Mouse (Mus musculus): Measurements from ENCODE around the gene Cd96.

Cd96 gene

GRCm38 (mm10) chr16:46036261-46036660 is 83.8 kb downstream of the Cd96 start:
- no peak for DNase-seq (ENCODE audit: low spot score)

DNA sequence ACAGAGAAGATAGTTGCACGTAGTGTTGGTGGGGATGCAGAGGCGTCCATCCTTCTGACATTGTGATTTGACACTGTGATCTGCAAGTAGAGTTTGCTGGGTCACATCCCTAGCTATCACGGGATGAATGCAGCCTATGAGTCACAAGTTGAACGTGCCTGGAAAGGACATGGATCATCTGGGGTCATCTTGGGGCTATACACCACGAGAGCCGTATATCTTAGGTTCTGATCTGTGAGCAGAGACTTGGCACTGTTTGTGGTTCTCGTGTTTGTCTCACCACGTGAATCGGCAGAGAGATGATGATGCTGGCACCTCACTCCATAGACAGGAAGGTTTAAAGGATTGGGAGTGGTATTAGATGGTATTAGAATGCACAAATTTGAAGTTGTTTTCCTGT is 86.2 kb downstream of the Cd96 start:
- DNase-seq (ENCODE audit: low spot score), result no peak

DNA sequence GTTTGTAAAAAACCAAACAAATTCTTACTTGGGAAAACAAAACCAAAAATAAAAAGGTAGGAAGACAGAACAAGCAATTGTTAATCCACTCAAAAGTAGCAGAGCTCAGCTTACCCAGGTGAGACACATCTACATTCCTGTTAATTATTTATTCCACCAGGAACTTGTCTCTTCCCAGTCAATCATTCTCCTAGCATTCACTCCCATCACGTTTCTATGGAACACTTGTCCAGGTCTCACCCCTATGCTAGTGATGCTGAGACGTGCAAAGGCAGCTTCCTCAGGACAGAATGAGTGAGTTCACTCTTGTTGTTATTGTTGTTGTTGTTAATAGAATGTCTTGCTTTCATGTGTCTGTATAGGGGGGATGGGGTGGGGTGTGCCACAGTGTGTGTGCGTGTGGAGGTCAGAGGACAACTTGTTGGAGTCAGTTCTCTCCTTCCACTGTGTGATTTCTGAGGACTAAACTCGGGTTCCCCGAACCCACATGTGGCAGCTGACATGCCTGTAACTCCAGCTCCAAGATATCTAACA is 97.0 kb downstream of the Cd96 start:
- no peak for DNase-seq (ENCODE audit: low spot score)

GRCm38 (mm10) chr16:46022189-46022928 is 97.7 kb downstream of the Cd96 start:
- DNase-seq (ENCODE audit: low spot score), result no peak

DNA sequence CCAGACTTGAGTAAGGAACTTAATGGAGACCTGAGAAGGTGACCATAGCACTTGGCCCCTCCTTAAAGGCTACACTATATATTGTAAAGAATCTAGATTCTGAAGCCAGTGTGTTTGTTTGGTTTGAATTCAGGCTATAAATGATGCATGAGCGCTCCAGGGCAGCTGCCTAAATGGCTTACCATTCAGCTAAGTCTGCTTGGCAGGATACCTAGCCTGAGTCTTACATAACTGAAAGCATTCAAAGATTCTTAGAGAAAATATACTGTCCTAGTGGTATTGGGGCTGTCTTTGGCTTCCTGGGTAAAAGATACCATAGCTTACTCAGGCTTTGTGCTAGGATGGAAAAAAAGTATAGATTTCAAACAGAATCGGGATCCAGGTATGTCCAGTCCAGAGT is 98.7 kb downstream of the Cd96 start:
- DNase-seq (ENCODE audit: low spot score), result no peak

DNA sequence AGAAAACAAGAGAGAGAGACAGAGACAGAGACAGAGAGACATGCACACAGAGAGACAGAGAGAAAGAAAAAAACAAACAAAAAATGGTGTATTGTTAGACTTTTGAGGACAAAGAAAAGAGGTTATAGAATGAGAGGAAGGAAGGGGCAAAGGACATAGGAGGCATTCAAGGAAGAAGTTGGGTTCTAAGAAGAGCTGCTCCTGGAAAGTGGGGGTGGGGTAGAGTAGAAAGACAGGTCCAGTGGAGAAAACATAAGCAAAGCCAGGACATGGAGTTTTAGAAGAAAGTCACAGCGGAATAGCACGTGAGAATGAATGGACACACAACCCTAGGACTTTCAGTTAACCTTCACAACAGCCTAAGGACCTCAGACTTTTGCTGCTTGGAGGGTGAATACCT is 99.7 kb downstream of the Cd96 start:
- no peak for DNase-seq (ENCODE audit: low spot score)

GRCm38 (mm10) chr16:46019799-46020198 is 100.3 kb downstream of the Cd96 start:
- no peak for DNase-seq (ENCODE audit: low spot score)

DNA sequence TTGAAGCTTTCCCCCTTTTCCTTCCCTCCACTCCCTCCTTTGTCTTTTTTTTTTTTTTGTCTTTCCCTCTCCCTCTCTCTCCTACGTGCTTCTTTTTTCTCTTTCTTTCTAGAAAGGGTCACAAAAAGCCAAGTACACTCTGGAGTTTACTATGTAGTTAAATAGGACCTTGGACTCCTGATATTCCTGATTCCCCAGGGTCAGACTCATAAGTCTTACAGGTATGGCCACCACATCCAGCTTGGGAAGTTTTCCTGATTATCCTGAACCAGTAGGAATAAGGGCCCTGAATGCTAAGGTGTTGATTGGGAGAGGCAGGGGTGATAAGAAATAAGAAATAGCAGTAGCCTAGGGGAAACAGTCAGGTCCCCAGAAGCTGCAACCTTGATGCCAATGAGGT is 100.7 kb downstream of the Cd96 start:
- no peak for DNase-seq (ENCODE audit: low spot score)

DNA sequence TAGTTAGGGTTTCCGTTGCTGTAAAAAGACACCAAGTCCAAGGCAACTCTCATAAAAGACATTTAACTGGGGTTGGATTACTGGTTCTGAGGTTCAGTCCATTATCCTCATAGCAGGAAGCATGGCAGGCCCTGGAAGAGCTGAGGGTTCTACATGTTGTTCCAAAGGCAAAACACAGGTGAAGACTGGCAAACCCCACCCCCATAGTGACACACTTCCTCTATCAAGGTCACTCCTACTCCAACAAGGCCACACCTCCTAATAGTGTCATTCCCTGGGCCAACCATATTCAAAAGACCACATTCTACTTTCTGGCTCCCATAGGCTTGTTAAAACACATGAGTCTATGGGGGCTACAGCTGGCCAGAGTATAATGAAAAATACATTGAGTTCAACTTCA is 108.4 kb downstream of the Cd96 start:
- no peak for DNase-seq (ENCODE audit: low spot score)

DNA sequence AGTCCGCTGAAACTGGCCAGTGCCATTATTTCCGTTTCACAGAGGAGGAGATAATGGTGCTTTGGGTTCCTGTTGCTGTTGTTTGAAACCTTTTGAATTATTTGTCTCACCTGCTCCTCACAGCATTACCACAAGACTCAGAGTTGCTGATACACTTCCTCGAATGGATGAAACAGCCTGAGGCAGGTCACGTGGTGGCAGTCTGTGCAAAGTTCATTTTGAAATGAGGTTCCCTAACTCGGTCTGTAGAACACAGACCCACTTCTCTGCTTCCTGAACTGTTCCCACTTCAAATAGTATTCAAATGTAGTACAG is 109.2 kb downstream of the Cd96 start:
- DNase-seq (ENCODE audit: low spot score), result no peak

DNA sequence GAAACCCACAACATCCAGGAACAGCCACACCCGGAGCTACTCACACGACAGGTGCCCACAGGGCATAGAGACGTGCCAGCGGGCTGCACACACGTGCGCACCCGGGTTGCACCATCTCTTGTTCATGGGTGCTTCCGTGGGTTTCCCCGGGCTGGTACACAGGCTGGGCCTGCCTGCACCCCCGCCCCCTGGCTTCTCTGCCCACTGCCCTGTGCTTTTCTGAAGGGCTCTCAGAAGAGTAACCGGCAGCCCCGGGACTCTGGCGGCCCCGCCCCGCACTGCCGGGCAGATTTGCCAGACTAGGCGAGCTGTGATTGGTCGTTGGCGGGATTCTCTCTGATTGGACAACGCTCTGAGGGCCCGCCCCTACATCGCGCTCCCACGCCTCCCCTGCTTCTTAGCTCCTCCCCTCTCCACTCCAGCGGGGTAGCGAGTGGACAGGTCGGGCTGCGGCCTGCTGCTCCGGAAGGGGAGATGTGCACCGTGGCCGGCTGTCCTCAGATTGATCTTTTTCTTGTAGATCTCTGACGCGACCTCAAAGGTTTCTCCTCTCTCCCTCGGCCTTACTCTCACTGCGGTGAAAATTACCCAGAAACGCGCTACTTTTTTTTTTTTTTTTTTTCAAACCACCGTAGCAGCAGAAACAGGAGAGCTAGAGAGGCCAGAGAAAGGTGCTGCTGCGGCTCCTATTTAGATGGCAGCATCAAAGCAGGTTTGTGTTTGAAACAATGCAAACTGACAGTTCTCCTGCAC is 109.7 kb downstream of the Cd96 start, which contains the start of gene Plcxd2:
Gene Plcxd2, minus strand, starts transcription at position 66 of the 753 bp plus-strand sequence.
- DNase-seq (ENCODE audit: low spot score), result peak; percentile 75

DNA sequence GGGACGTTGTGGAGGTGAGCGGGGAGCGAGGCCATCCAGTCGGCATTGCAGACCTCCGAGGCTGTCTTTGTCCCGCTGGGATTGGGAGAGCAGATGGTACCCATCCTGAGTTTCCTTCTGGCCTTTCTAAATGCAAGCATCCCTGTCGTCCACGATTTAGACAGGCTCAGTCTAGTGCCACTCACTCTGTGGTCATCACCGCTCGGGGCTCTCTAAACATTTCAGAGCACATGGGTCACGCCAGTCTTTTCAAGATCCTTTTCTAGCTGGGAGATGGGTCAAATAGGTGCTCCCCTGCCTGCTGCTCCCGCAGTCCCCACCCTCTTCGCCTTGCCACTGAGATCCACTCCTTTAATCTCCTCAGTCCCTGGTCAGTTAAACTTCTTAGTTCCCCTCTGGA is 110.3 kb downstream of the Cd96 start:
- no peak for DNase-seq (ENCODE audit: low spot score)

DNA sequence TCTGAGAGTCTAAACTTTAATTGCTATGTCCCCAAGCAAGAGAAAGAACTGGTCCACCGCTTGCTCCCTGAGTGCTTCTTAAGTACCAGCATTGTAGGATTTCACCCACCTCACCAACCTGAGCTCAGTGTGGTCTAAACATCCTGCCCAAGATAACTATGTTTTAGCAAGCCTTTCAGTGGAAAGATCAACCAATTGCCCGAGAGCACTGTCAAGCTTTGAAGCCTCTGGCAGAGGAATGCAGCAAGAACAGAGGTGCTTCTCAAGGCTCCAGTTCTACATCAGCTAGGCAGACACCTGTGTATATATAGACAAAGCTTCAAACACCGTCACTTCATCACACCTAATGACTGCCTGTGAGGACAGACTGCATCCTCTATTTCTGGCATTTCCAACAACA is 111.3 kb downstream of the Cd96 start:
- DNase-seq (ENCODE audit: low spot score), result no peak

GRCm38 (mm10) chr16:46008036-46008605 is 111.9 kb downstream of the Cd96 start:
- DNase-seq (ENCODE audit: low spot score), result no peak

- no peak for DNase-seq (ENCODE audit: low spot score)
Observed at GRCm38 (mm10) chr16:46006261-46006660, 113.8 kb downstream of the Cd96 start.

DNA sequence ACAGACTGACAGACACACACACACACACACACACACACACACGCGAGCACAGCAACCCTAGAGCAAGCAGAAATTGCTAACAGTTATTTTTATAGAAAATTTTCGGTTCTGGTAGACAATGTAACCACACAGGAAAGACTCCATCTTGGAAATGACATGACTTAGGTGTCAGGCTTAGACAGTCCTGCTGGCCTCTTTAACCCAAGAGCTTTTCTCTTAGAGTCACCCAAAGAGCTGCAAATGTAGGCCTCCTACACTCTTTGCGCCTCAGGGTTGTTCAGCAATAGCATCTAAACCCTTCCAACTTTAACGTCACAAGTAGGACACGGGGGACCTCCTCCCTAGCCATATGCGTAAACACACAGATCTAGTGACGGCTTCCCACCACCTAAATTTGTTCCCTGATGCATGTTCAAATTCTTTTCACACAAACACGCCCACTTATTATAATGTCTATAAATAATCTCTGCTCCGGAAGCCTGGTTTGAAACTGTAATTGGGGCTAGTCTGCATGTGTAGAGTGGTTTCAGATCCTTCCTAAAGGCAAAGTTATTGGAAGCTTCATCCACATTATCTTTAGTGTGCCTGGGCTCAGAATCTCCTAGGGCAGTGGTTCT is 118.4 kb downstream of the Cd96 start:
- DNase-seq (ENCODE audit: low spot score), result no peak

GRCm38 (mm10) chr16:46000976-46001375 is 119.1 kb downstream of the Cd96 start:
- no peak for DNase-seq (ENCODE audit: low spot score)

DNA sequence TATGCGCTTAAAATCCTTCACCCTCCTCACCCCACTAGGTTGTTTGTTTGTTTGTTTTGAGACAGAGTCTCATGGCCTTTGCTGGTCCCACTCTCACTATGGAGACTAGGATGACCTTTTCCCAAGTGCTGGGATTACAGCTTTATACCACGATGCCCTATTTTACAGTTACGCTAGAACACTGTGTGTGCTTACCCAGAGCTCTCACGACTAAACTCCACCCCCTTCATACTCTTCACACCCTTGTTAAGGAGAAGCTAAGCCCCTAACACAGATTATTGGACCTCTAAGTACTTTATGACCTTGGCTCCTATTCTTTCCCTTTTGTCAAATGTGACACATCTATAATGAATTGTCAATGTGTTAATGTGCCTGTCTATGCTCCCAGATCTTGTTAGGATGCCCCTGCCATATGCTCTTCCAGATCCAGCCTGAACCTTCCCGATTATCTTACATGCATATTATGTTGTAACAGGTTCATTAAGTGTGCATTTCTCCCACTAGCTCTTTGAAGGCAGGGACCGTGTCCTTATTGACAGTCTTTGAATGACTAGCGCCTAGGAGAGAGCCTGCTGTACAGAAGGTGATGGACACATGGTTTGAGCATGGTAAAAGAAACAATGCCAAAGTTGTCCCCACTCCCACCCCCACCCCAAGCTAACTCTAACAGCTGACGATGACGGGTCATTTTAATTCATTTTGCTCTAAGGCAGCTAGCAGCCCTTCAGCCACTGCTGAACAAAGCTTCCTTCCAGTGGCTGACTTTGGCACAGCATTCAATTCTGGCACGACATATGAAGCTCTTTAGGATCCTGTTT is 120.5 kb downstream of the Cd96 start:
- no peak for DNase-seq (ENCODE audit: low spot score)

DNA sequence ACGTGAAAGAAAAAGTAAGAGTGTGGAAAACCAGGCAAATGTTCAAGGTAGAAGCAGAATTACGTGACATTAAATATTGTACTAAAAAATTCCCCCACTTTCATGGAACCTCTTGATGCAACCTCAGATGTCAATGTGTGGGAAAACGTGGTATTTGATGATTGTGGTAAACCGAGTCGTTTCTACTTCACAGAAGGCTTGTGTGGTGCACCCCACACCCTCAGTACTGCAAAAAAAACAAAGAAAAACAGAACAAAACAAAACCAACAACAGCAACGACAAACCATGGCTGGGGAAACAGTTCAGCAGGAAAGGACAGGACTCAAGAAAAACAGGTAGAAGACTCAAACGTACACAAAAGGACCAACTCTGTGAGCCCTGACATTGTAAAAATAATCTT is 121.8 kb downstream of the Cd96 start:
- DNase-seq (ENCODE audit: low spot score), result no peak

GRCm38 (mm10) chr16:45990901-45991676 is 129.0 kb downstream of the Cd96 start:
- DNase-seq (ENCODE audit: low spot score), result no peak

GRCm38 (mm10) chr16:45986236-45986635 is 133.8 kb downstream of the Cd96 start:
- no peak for DNase-seq (ENCODE audit: low spot score)

All from urinary bladder, postnatal 10 days (tissue).